Mouse (Mus musculus) midbrain, embryonic 11.5 days (tissue): ENCODE results near the gene Fam19a5. TPM values are rescaled to one million over a fixed set of nuclear protein-coding genes. Genes with fewer than 3 reads are reported as not detected.
A peak's percentile ranks its signal among the peaks of the same experiment; 100 is the strongest.

Experiments used
- ATAC-seq: fragments of 200-750 bp; cut with Nextera tagmentation; 2 replicates; pipeline ENCODE4 v1.8.0; 2017; ENCODE audit warnings: moderate TSS enrichment, moderate library complexity; ENCODE audit not compliant: low FRiP score
- DNase-seq: peaks from one replicate; pipeline ENCODE4 v3.0.0; 2015; ENCODE audit warnings: low spot score; ENCODE audit errors: missing footprints
- H3K27ac ChIP-seq: fragments of 300-500 bp; sonication (generic); 2 replicates; pipeline ENCODE4 v1.5.1; 2014; ENCODE audit warnings: low read depth, low read length
- H3K27me3 ChIP-seq: fragments of 300-500 bp; sonication (generic); 2 replicates; pipeline ENCODE4 v1.6.1; 2014; ENCODE audit warnings: mild to moderate bottlenecking, low read length, moderate library complexity, mixed read lengths; ENCODE audit not compliant: control insufficient read depth, insufficient read depth
- H3K36me3 ChIP-seq: fragments of 300-500 bp; sonication (generic); 2 replicates; pipeline ENCODE4 v1.6.1; 2014; ENCODE audit warnings: mild to moderate bottlenecking, low read length, moderate library complexity, mixed read lengths; ENCODE audit not compliant: control insufficient read depth, insufficient read depth
- H3K4me1 ChIP-seq: fragments of 300-500 bp; sonication (generic); 2 replicates; pipeline ENCODE4 v1.6.1; 2014; ENCODE audit warnings: low read length; ENCODE audit not compliant: control insufficient read depth, insufficient read depth
- H3K4me2 ChIP-seq: fragments of 300-500 bp; sonication (generic); 2 replicates; pipeline ENCODE4 v1.6.1; 2014; ENCODE audit warnings: mild to moderate bottlenecking, moderate library complexity
- H3K4me3 ChIP-seq: fragments of 300-500 bp; sonication (generic); 2 replicates; pipeline ENCODE4 v1.5.1; 2014; ENCODE audit warnings: low read depth, low read length
- H3K9ac ChIP-seq: fragments of 300-500 bp; sonication (generic); 2 replicates; pipeline ENCODE4 v1.6.1; 2014; ENCODE audit warnings: low read length
- H3K9me3 ChIP-seq: fragments of 300-500 bp; sonication (generic); 2 replicates; pipeline ENCODE4 v1.6.1; 2016; ENCODE audit warnings: low read length; ENCODE audit not compliant: control insufficient read depth
- WGBS: fragments of 180-500 bp; shearing (Covaris S2); extraction: QIAGEN DNeasy Blood & Tissue Kit; methylation state at CpG from one replicate; pipeline ENCODE4 v1.1.7; 2014; 5-methylcytosine and 5-hydroxymethylcytosine counted together
- polyA plus RNA-seq: library from polyadenylated mRNA; unstranded; fragments of >200 nt; fragmentation: Nextera tagmentation; extraction: Ambion mirVana; gene quantifications from 2 replicates; pipeline ENCODE4 v1.2.1, GENCODE M21; 2014

The Fam19a5 gene
- polyA plus RNA-seq, 1 experiment from 2014 or later, result 5.8 TPM

DNA sequence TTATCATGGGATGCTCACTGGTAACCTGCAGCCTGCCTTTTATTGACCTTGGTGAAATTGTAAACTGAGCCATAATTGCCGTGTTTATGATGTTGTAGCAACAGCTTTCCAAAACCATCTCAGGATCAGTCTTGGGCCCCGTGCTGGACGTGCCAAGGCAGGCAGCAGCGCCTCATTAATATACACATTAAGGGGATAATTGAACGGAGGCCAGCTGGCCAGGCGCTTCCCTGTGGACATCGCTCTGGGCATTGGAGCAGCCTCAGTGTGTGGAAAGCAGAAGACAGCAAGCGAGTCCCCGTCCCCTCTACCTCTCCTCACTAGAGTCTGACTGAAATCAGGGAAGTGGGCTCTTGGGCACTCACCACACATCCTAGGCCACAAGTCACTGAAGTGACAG is 127.8 kb downstream of the Fam19a5 start:
- ATAC-seq (no peak), DNase-seq (no peak)
- no peak overlapping the region for H3K4me3 ChIP-seq
- no peak overlapping the region for H3K9ac ChIP-seq
- H3K9me3 ChIP-seq, result no peaks in the 10 kb centered on the region
- H3K4me2 ChIP-seq, result no peak overlapping the region
- H3K27ac ChIP-seq, result no peak overlapping the region
- no peaks in the 10 kb centered on the region for H3K36me3 ChIP-seq
- 69% methylated on average over 9 of the region's 9 CpGs for WGBS
- no peaks in the 10 kb centered on the region for H3K27me3 ChIP-seq
- H3K4me1 ChIP-seq, result peaks cover 4% of the 10 kb centered on the region; the same call in 1 of the 2 replicates

DNA sequence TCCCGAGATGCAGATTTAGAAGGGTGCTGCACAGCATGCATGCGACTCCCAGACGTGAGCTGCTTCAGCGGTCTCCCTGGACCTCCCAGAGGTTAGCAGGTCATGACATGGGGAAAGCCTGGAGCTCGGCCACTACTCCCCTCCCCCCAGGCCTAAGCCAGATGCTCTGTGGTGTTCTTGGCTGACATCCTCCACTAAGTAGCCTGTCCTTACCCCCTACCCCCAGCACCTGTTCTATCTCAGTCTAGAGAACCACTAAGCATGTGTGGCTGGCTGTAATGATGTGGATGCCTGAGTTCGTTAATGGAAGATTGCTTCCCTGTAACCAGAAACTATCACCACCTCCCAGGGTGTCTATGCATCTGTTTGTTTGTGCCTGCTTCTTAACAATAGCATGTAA is 134.6 kb downstream of the Fam19a5 start:
- Histone ChIP-seq H3K9ac (no peak overlapping the region), H3K27me3 (no peaks in the 10 kb centered on the region), H3K4me3 (no peak overlapping the region), H3K27ac (no peak overlapping the region), H3K4me2 (no peak overlapping the region), H3K4me1 (peaks cover 7% of the 10 kb centered on the region), H3K9me3 (no peaks in the 10 kb centered on the region), H3K36me3 (no peaks in the 10 kb centered on the region)
- 51% methylated on average over 6 of the region's 6 CpGs for WGBS
- ATAC-seq (no peak), DNase-seq (no peak)

DNA sequence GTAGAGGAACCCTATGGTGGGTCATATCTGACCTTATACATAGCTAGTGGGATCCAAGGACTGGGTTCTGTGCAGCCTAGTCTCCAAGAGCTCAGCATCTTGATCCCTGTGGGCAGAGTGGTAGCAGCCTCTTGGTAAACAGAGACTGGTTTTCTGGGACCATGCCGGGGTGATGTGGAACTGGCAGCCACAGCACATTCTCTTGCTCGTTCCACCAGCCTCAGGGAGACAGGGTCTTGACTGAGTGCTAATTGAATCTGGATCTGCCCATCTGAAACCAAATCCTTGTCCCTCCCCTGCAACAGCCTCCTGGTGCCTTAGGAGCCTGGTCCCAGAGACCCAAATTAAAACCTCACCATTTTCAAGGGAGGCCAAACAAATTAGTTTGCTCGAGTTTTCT is 138.3 kb downstream of the Fam19a5 start:
- WGBS, result 81% methylated on average over 3 of the region's 3 CpGs
- H3K9ac ChIP-seq, result no peak overlapping the region
- DNase-seq, result no peak

GRCm38 (mm10) chr15:87686415-87687040 is 142.4 kb downstream of the Fam19a5 start:
- no peak for DNase-seq
- Histone ChIP-seq H3K4me3 (no peak overlapping the region), H3K27ac (no peak overlapping the region), H3K9me3 (no peaks in the 10 kb centered on the region), H3K9ac (no peak overlapping the region), H3K4me2 (no peak overlapping the region), H3K4me1 (peaks cover 10% of the 10 kb centered on the region), H3K27me3 (no peaks in the 10 kb centered on the region), H3K36me3 (no peaks in the 10 kb centered on the region)
- peak; percentile 66; the same call in 1 of the 2 replicates for ATAC-seq
- WGBS, result 62% methylated on average over 10 of the region's 10 CpGs

More for the DNA sequence above, 138.3 kb downstream of the Fam19a5 start:
- H3K27ac ChIP-seq, result no peak overlapping the region
- H3K4me1 ChIP-seq, result peaks cover 17% of the 10 kb centered on the region
- H3K27me3 ChIP-seq, result no peaks in the 10 kb centered on the region
- H3K4me3 ChIP-seq, result no peak overlapping the region
- H3K4me2 ChIP-seq, result no peak overlapping the region
- H3K36me3 ChIP-seq, result no peaks in the 10 kb centered on the region
- H3K9me3 ChIP-seq, result no peaks in the 10 kb centered on the region
- no peak for ATAC-seq

DNA sequence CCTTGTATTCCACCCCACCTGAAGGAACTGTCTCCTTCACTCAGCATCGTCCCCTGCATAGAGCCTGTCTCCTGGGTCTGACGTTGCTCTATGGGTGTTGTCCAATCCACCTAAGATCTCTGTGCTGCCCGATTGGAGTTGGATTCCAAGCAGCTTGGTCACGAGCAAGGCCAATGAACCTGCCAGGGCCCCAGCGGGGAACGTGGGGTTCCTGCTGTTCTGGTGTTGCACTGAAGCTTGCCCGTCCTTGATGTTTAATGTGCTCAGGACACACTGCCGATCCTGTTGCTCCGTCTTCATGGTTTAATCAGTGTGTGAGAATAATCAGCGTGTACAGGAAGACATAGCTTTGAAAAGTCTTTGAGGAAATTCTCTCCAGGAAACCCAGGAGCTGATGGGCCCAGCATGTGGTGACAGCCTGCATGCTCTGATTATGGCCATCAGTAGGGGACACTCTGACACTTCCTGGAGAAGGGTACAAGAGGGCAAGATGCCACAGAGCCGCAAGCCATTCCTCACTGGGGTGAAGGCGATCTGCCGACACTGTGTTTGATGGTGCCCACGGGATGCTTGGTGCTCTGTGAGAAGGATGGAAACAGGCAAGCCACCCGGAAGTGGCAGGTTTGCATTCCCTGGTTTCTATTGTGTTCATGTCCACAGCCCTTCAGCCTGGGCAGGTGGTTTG is 147.3 kb downstream of the Fam19a5 start:
- ATAC-seq, result no peak
- H3K27me3 ChIP-seq, result no peaks in the 10 kb centered on the region
- no peak overlapping the region for H3K4me3 ChIP-seq
- H3K4me2 ChIP-seq, result no peak overlapping the region
- 79% methylated on average over 15 of the region's 15 CpGs for WGBS
- no peak overlapping the region for H3K27ac ChIP-seq
- H3K9me3 ChIP-seq, result no peaks in the 10 kb centered on the region
- H3K4me1 ChIP-seq, result peaks cover 6% of the 10 kb centered on the region
- DNase-seq, result no peak
- no peaks in the 10 kb centered on the region; the same call in 1 of the 2 replicates for H3K36me3 ChIP-seq
- H3K9ac ChIP-seq, result no peak overlapping the region

GRCm38 (mm10) chr15:87691958-87692357 is 147.9 kb downstream of the Fam19a5 start:
- no peak overlapping the region for H3K9ac ChIP-seq
- 88% methylated on average over 4 of the region's 4 CpGs for WGBS
- no peak overlapping the region for H3K27ac ChIP-seq
- no peak overlapping the region for H3K4me3 ChIP-seq
- H3K4me1 ChIP-seq, result peaks cover under 1% of the 10 kb centered on the region; the same call in 1 of the 2 replicates
- H3K4me2 ChIP-seq, result no peak overlapping the region
- H3K36me3 ChIP-seq, result no peaks in the 10 kb centered on the region; the same call in 1 of the 2 replicates
- no peaks in the 10 kb centered on the region for H3K9me3 ChIP-seq
- no peak for ATAC-seq
- DNase-seq, result no peak
- H3K27me3 ChIP-seq, result no peaks in the 10 kb centered on the region

GRCm38 (mm10) chr15:87692394-87692793 is 148.3 kb downstream of the Fam19a5 start:
- DNase-seq (no peak), ATAC-seq (no peak)
- H3K4me1 ChIP-seq, result 0 out of 2 replicates have a peak, but pooled peaks cover under 1% of the 10 kb centered on the region
- H3K4me3 ChIP-seq, result no peak overlapping the region
- no peaks in the 10 kb centered on the region for H3K9me3 ChIP-seq
- no peak overlapping the region for H3K27ac ChIP-seq
- 93% methylated on average over 7 of the region's 7 CpGs for WGBS
- H3K27me3 ChIP-seq, result no peaks in the 10 kb centered on the region
- H3K4me2 ChIP-seq, result no peak overlapping the region
- H3K9ac ChIP-seq, result no peak overlapping the region
- H3K36me3 ChIP-seq, result no peaks in the 10 kb centered on the region; the same call in 1 of the 2 replicates

- Histone ChIP-seq H3K9me3 (no peaks in the 10 kb centered on the region), H3K36me3 (no peaks in the 10 kb centered on the region; the same call in 1 of the 2 replicates), H3K27ac (no peak overlapping the region), H3K4me3 (no peak overlapping the region), H3K9ac (no peak overlapping the region), H3K4me1 (0 out of 2 replicates have a peak, but pooled peaks cover 2% of the 10 kb centered on the region), H3K27me3 (no peaks in the 10 kb centered on the region), H3K4me2 (no peak overlapping the region)
- ATAC-seq, result no peak
- 83% methylated on average over 4 of the region's 4 CpGs for WGBS
- DNase-seq, result no peak
These were observed 148.9 kb downstream of the Fam19a5 start for GRCm38 (mm10) chr15:87692865-87693513.
